In genomic region chr5:26291621-26292020, GRCm38 (mm10) we compare ENCODE assay signal across 41 mouse cellular contexts. TPM values are rescaled to one million over a fixed set of nuclear protein-coding genes. Genes with fewer than 3 reads are reported as not detected.
"Had no signal": no experiment of that assay in that cellular context is flagged by ENCODE, and none has a peak within 500 bp of the region (broad histone marks: within the 10 kb centered on the region; RNA-seq: fewer than 3 reads in every experiment).

No protein-coding gene starts in this region.

- H3K27me3 ChIP-seq: heart, embryonic 12.5 days; heart, embryonic 13.5 days; heart, embryonic 15.5 days; hindbrain, embryonic 12.5 days; hindbrain, embryonic 13.5 days; hindbrain, embryonic 15.5 days; intestine, embryonic 15.5 days; kidney, embryonic 15.5 days had no signal

- DNase-seq: heart, postnatal 10 days; heart, postnatal 14 days; heart, postnatal 36 days; heart, postnatal 4 days; kidney, adult 11 months; kidney, adult 18-20 months; kidney, adult 2 months; kidney, adult 9 months; kidney, postnatal 10 days; kidney, postnatal 14 days; kidney, postnatal 25 days; kidney, postnatal 36 days; kidney, postnatal 4 days; layer of hippocampus, adult 9-11 months; layer of hippocampus, postnatal 36 days had no signal

- H3K36me3 ChIP-seq: heart, embryonic 12.5 days; heart, embryonic 13.5 days; heart, embryonic 15.5 days; hindbrain, embryonic 10.5 days; hindbrain, embryonic 12.5 days; hindbrain, embryonic 13.5 days; hindbrain, embryonic 15.5 days; intestine, embryonic 15.5 days; kidney, embryonic 15.5 days had no signal

- ATAC-seq: hindbrain, postnatal 0 days; intestine, embryonic 15.5 days; intestine, embryonic 16.5 days; intestine, postnatal 0 days had no signal

- H3K4me3 ChIP-seq: heart, embryonic 12.5 days; heart, embryonic 13.5 days; heart, embryonic 15.5 days; hindbrain, embryonic 10.5 days; hindbrain, embryonic 12.5 days; hindbrain, embryonic 13.5 days; hindbrain, embryonic 15.5 days; intestine, embryonic 15.5 days; kidney, embryonic 15.5 days; layer of hippocampus, adult 2 months; left cerebral cortex, adult 2 months had no signal

- H3K9ac ChIP-seq: heart, embryonic 12.5 days; heart, embryonic 13.5 days; heart, embryonic 15.5 days; hindbrain, embryonic 12.5 days; hindbrain, embryonic 13.5 days; hindbrain, embryonic 14.5 days; hindbrain, embryonic 15.5 days; intestine, embryonic 15.5 days; kidney, embryonic 15.5 days had no signal

- H3K27ac ChIP-seq: heart, embryonic 13.5 days; heart, embryonic 15.5 days; hindbrain, embryonic 10.5 days; hindbrain, embryonic 12.5 days; hindbrain, embryonic 13.5 days; hindbrain, embryonic 14.5 days; hindbrain, embryonic 15.5 days; hindbrain, postnatal 0 days; intestine, embryonic 15.5 days; kidney, embryonic 15.5 days; layer of hippocampus, adult 2 months; left cerebral cortex, adult 2 months had no signal

- H3K4me1 ChIP-seq: heart, embryonic 12.5 days; heart, embryonic 13.5 days; heart, embryonic 15.5 days; hindbrain, embryonic 10.5 days; hindbrain, embryonic 12.5 days; hindbrain, embryonic 13.5 days; hindbrain, embryonic 15.5 days; intestine, embryonic 15.5 days; kidney, embryonic 15.5 days had no signal

- H3K9me3 ChIP-seq: heart, embryonic 13.5 days; heart, embryonic 15.5 days; hindbrain, embryonic 10.5 days; hindbrain, embryonic 12.5 days; hindbrain, embryonic 13.5 days; hindbrain, embryonic 15.5 days; intestine, embryonic 15.5 days; kidney, embryonic 15.5 days had no signal

- H3K4me2 ChIP-seq: heart, embryonic 12.5 days; heart, embryonic 13.5 days; heart, embryonic 15.5 days; hindbrain, embryonic 12.5 days; hindbrain, embryonic 13.5 days; hindbrain, embryonic 14.5 days; hindbrain, embryonic 15.5 days; intestine, embryonic 15.5 days; kidney, embryonic 15.5 days had no signal

RNA-seq across cellular contexts. Expression of gene Gm7361, which starts 34.1 kb away (rescaled TPM):
- total RNA-seq: heart, adult 8-10 months; heart, postnatal 10 days; heart, postnatal 14 days; heart, postnatal 25 days; heart, postnatal 36 days; heart, postnatal 4 days; hematopoietic stem cell, adult 5-6 weeks; left cerebral cortex, adult 18-20 months had no signal
- polyA plus RNA-seq: heart, embryonic 12.5 days; heart, embryonic 13.5 days; heart, embryonic 14.5 days; heart, embryonic 15.5 days; heart, embryonic 16.5 days; heart, postnatal 0 days; hindbrain, embryonic 10.5 days; hindbrain, embryonic 11.5 days; intestine, embryonic 15.5 days; intestine, embryonic 16.5 days; intestine, postnatal 0 days; kidney, adult 2 months; kidney, embryonic 14.5 days; kidney, embryonic 15.5 days; kidney, embryonic 16.5 days; large intestine, adult 2 months had no signal
